Mouse (Mus musculus): ENCODE data around the gene Slc35b1. TPM values are rescaled to one million over a fixed set of nuclear protein-coding genes. Genes with fewer than 3 reads are reported as not detected.

Slc35b1 gene
- polyA plus RNA-seq, 1 experiment from 2014 or later: 40.1 TPM

DNA sequence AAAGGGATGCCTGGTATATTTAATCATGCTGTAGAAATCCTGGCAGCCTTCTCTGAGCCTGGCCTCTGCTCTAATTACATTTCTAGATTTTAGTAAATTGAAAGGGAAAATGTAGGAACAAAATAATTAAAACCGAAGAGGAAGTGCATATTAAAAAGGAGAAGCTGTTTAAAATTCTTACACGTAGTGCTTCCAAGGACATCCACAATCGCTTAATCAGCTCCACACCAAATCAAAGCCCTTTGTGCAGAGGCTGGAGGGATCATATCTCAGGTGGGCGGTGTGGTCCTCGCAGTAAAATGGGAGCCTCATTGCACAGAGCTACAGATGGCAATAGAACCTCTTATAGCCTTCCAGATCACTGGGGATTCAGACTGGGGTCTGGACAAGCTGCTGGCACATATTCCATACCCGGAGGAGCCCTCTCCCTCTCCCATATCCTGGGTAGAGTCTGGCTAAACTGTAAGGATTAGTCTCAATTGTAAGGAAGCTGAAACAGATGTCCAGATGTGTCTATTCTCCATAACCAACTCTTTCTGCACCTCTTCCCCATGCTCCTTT, 27.0 kb downstream of the Slc35b1 start:
- ATAC-seq (no peak), DNase-seq (no peak)
- 56% methylated on average over 6 of the region's 6 CpGs for WGBS (ENCODE audit: insufficient replicate concordance)
- no peak overlapping the region for H3K27ac ChIP-seq (ENCODE audit: low read depth)
- no peaks in the 10 kb centered on the region for H3K9me3 ChIP-seq (ENCODE audit: low read length)
- H3K9ac ChIP-seq (replicated peaks): no peak overlapping the region
- TF ChIP-seq EP300 (IDR thresholded peaks at IDR 0.05; ENCODE audit: low read depth): no peak
- no peak for TF ChIP-seq CTCF (IDR thresholded peaks at IDR 0.05; ENCODE audit: low read depth)
- no peak overlapping the region for H3K4me3 ChIP-seq (ENCODE audit: low read depth, low read length)
- no peak overlapping the region for H3K4me2 ChIP-seq (ENCODE audit: low read depth, low read length)
- H3K4me1 ChIP-seq (ENCODE audit: insufficient read depth): peaks cover 10% of the 10 kb centered on the region
- no peaks in the 10 kb centered on the region for H3K27me3 ChIP-seq (ENCODE audit: insufficient read depth, low read length)
- no peaks in the 10 kb centered on the region for H3K36me3 ChIP-seq (replicated peaks; ENCODE audit: insufficient read depth, low read length)

DNA sequence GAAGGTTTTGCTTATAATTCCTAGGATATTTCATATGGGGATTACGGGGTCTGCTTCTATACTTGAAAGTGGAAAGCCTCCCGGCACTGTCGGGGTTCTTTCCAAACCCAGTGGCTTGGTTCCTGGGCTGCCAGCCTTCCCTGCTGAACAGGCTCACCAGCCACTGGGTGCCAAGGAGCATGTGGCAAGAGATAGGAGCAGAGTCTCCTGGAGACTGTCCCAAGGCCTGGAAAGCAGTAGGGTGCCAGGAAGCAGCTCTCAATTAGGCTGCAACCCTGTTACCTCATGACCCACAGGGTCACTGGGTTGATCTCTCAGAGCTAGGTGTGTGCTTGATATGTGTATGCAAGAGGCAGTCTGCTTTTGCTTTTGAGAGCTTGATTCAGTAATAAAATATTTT, 28.1 kb downstream of the Slc35b1 start:
- H3K4me2 ChIP-seq (ENCODE audit: low read depth, low read length): no peak overlapping the region
- no peak overlapping the region for H3K9ac ChIP-seq (replicated peaks)
- 89% methylated on average over 3 of the region's 3 CpGs for WGBS (ENCODE audit: insufficient replicate concordance)
- no peaks in the 10 kb centered on the region for H3K27me3 ChIP-seq (ENCODE audit: insufficient read depth, low read length)
- ATAC-seq (no peak), DNase-seq (no peak)
- no peaks in the 10 kb centered on the region for H3K9me3 ChIP-seq (ENCODE audit: low read length)
- peaks cover 16% of the 10 kb centered on the region for H3K4me1 ChIP-seq (ENCODE audit: insufficient read depth)
- no peak overlapping the region for H3K27ac ChIP-seq (ENCODE audit: low read depth)
- TF ChIP-seq EP300 (IDR thresholded peaks at IDR 0.05; ENCODE audit: low read depth) (no peak), CTCF (IDR thresholded peaks at IDR 0.05; ENCODE audit: low read depth) (no peak)
- no peak overlapping the region for H3K4me3 ChIP-seq (ENCODE audit: low read depth, low read length)
- no peaks in the 10 kb centered on the region for H3K36me3 ChIP-seq (replicated peaks; ENCODE audit: insufficient read depth, low read length)

DNA sequence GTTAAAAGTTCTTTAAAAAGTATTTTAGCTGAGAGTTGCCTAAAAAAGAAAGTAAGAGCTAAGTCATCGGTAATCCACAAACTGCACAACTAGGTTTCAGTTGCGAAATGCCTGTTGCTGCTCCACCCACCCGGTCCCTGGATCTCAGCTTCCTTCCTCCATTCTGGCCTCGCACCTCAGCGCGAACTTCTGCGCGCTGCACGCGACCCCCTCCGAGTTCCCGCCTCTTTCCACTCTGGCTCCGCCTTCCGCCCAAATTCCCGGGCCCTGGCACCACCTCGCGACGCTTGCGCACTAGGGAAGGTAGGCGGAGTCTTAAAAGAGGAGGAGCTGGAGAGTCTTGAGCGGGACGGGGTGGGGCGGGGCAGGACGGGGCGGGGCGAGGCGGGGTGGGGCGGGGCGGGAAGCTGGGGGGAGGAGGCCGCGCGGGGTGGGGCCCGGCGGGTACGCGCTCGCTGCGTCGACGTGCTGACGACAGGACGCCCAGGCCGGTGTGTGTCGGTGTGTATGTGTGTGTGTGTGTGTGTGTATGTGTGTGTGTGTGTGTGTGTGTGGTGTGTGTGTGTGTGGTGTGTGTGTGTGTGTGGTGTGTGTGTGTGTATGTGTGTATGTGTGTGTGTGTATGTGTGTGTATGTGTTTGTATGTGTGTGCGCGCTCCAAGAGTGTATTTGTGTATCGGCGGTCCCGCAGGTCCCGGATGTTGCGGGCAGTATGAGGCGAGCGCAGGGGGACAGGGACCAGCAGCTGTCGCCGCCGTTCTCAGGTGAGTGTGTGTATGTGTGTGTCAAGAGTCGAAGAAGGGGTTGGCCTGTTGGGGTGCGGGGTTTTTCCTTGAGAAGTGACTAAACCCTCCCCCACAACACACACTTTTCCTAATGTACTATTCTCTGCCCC, 29.4 kb downstream of the Slc35b1 start, which contains the start of gene Spop:
Gene Spop (plus strand): TSS at position 440 of the 895 bp plus-strand sequence.
- Histone ChIP-seq H3K27ac (ENCODE audit: low read depth) (peak within 1 kb of the TSS; percentile 94), H3K9ac (replicated peaks) (peak within 1 kb of the TSS; percentile 82), H3K27me3 (ENCODE audit: insufficient read depth, low read length) (no peaks in the 10 kb centered on the region), H3K4me2 (ENCODE audit: low read depth, low read length) (peak within 1 kb of the TSS; percentile 69), H3K9me3 (ENCODE audit: low read length) (no peaks in the 10 kb centered on the region), H3K36me3 (replicated peaks; ENCODE audit: insufficient read depth, low read length) (no peaks in the 10 kb centered on the region; the same call in 1 of the 2 replicates), H3K4me3 (ENCODE audit: low read depth, low read length) (peak within 1 kb of the TSS; percentile 80), H3K4me1 (ENCODE audit: insufficient read depth) (peaks cover 18% of the 10 kb centered on the region)
- under 1% methylated on average over 37 of the region's 58 CpGs for WGBS (ENCODE audit: insufficient replicate concordance)
- TF ChIP-seq CTCF (IDR thresholded peaks at IDR 0.05; ENCODE audit: low read depth) (no peak), EP300 (IDR thresholded peaks at IDR 0.05; ENCODE audit: low read depth) (0 out of 2 replicates have a peak, but pooled peaks have one; percentile 17)
- peak; percentile 96 for DNase-seq
- ATAC-seq: peak; percentile 93

DNA sequence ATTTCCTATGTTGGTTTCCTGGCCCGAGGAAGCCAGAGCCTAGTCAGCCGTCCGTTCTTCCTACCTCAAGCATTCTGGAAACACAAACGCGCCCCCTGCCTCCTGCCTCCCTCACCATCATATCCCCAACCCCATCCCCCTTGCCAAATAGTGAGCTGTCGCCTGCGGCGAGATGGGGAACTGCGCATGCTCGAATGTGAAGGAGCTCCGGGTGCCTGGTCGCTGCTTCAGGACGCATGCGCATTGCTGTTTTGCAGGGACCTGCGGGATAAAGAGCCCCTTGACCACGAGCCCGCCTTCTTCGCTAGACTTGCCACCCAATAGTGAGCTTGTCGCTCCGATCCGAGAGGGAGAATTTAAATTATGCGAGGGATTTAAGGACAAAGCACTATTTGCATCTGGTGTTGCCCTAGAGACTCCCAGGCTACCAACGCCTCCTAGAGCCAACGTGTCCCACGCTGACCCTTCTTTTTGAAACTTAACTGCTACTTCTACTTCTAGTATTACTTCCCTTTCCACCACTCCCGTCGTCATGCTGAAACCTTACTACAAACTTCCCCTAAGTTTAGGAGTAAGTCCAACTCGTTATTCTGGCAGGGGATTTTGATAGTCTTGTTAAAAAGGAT, 30.2 kb downstream of the Slc35b1 start:
- ATAC-seq (peak; percentile 77), DNase-seq (peak; percentile 95)
- Histone ChIP-seq H3K36me3 (replicated peaks; ENCODE audit: insufficient read depth, low read length) (peaks cover 3% of the 10 kb centered on the region), H3K9me3 (ENCODE audit: low read length) (no peaks in the 10 kb centered on the region), H3K9ac (replicated peaks) (peak overlapping the region; percentile 82), H3K27me3 (ENCODE audit: insufficient read depth, low read length) (no peaks in the 10 kb centered on the region), H3K4me3 (ENCODE audit: low read depth, low read length) (peak overlapping the region; percentile 80), H3K4me1 (ENCODE audit: insufficient read depth) (peaks cover 18% of the 10 kb centered on the region), H3K27ac (ENCODE audit: low read depth) (peak overlapping the region; percentile 94), H3K4me2 (ENCODE audit: low read depth, low read length) (peak overlapping the region; percentile 69)
- TF ChIP-seq CTCF (IDR thresholded peaks at IDR 0.05; ENCODE audit: low read depth) (peak; percentile 53), EP300 (IDR thresholded peaks at IDR 0.05; ENCODE audit: low read depth) (no peak)
- under 1% methylated on average over 28 of the region's 28 CpGs for WGBS (ENCODE audit: insufficient replicate concordance)

DNA sequence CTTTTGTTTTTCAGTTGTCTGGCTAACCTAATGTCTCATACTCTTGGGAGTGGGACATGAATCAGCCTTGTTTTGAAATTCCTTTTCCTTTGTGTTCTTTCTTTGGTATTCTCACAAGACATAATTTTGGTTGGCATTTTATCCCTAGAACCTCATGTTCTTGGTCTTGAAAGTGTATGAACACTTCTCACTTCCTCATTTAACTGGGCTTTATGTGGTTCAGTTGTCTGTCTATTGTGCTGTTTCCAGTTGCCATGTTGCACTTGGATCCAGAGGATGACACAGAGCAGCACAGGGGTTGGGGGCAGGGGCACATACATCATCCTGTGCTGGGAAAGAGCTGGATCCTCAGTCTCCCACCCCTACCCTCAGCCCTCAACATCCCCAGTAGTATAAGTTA, 31.4 kb downstream of the Slc35b1 start:
- peak overlapping the region; percentile 53 for H3K27ac ChIP-seq (ENCODE audit: low read depth)
- peak overlapping the region; percentile 22; the same call in 1 of the 2 replicates for H3K9ac ChIP-seq (replicated peaks)
- no peak for ATAC-seq
- peak overlapping the region; percentile 80 for H3K4me3 ChIP-seq (ENCODE audit: low read depth, low read length)
- TF ChIP-seq CTCF (IDR thresholded peaks at IDR 0.05; ENCODE audit: low read depth): no peak
- TF ChIP-seq EP300 (IDR thresholded peaks at IDR 0.05; ENCODE audit: low read depth): no peak
- peaks cover 3% of the 10 kb centered on the region for H3K36me3 ChIP-seq (replicated peaks; ENCODE audit: insufficient read depth, low read length)
- H3K4me2 ChIP-seq (ENCODE audit: low read depth, low read length): peak overlapping the region; percentile 69
- no peaks in the 10 kb centered on the region for H3K27me3 ChIP-seq (ENCODE audit: insufficient read depth, low read length)
- H3K4me1 ChIP-seq (ENCODE audit: insufficient read depth): peaks cover 18% of the 10 kb centered on the region
- no peaks in the 10 kb centered on the region for H3K9me3 ChIP-seq (ENCODE audit: low read length)
- no peak for DNase-seq

DNA sequence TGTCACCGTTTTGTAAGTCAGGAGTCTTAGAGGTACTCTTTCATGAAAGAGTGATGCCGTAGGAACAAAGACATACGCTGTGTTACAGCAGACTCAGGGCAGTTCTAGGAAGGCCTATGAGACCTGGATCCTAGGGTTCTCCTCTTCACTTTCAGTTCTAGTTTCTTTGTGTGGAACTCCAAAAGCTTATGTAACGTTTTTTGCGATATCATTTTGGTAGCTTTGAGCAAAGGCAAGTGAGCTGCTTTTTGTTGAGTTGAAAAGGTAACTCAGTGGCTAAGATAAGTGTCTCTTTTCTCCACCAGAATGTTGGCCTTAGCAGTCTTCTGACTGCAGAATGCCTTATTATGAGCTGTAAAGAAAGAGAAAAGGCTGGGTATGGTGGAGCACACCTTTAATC, 32.8 kb downstream of the Slc35b1 start:
- H3K27me3 ChIP-seq (ENCODE audit: insufficient read depth, low read length): no peaks in the 10 kb centered on the region
- DNase-seq: no peak
- H3K4me3 ChIP-seq (ENCODE audit: low read depth, low read length): no peak overlapping the region
- 78% methylated on average over 5 of the region's 5 CpGs for WGBS (ENCODE audit: insufficient replicate concordance)
- H3K9me3 ChIP-seq (ENCODE audit: low read length): no peaks in the 10 kb centered on the region
- H3K4me2 ChIP-seq (ENCODE audit: low read depth, low read length): no peak overlapping the region
- no peak for TF ChIP-seq EP300 (IDR thresholded peaks at IDR 0.05; ENCODE audit: low read depth)
- no peak for TF ChIP-seq CTCF (IDR thresholded peaks at IDR 0.05; ENCODE audit: low read depth)
- peaks cover 3% of the 10 kb centered on the region for H3K36me3 ChIP-seq (replicated peaks; ENCODE audit: insufficient read depth, low read length)
- H3K27ac ChIP-seq (ENCODE audit: low read depth): no peak overlapping the region
- H3K9ac ChIP-seq (replicated peaks): no peak overlapping the region
- no peak for ATAC-seq
- H3K4me1 ChIP-seq (ENCODE audit: insufficient read depth): peaks cover 18% of the 10 kb centered on the region

All from liver, postnatal 0 days (tissue).